ENCODE assay signal across 24 mouse cellular contexts in genomic region chr4:131638105-131638504, GRCm38 (mm10).
DNase-seq lines count a peak whose midpoint lies in the region; ATAC-seq lines count a peak whose summit lies in the region.
"Had no signal": no experiment of that assay in that cellular context is flagged by ENCODE, and none has a peak within 500 bp of the region (broad histone marks: within the 10 kb centered on the region; RNA-seq: fewer than 3 reads in every experiment).

No protein-coding gene starts in this region.

- no peak overlapping the region for H3K9ac ChIP-seq in intestine, embryonic 14.5 days (ENCODE audit: low read length)
- H3K9ac ChIP-seq: embryonic facial prominence, embryonic 13.5 days; forebrain, embryonic 12.5 days; forebrain, postnatal 0 days; hindbrain, embryonic 12.5 days had no signal

- H3K9me3 ChIP-seq in intestine, embryonic 14.5 days (ENCODE audit: control insufficient read depth, low read length) = no peaks in the 10 kb centered on the region
- H3K9me3 ChIP-seq: embryonic facial prominence, embryonic 13.5 days; forebrain, embryonic 12.5 days; G1E; heart, embryonic 10.5 days; hindbrain, embryonic 12.5 days had no signal

- peak; percentile 71 for ATAC-seq in intestine, embryonic 14.5 days (replicated peaks; ENCODE audit: low FRiP score, low TSS enrichment, low read depth)
- ATAC-seq: CD4-positive, CD25-positive, alpha-beta regulatory T cell, adult 4 months; forebrain, postnatal 0 days had no signal

- no peak overlapping the region for H3K27ac ChIP-seq in intestine, embryonic 14.5 days (ENCODE audit: low read depth)
- H3K27ac ChIP-seq: embryonic facial prominence, embryonic 13.5 days; forebrain, embryonic 12.5 days; heart, embryonic 10.5 days; hindbrain, embryonic 12.5 days had no signal

- no peak overlapping the region for H3K4me2 ChIP-seq in intestine, embryonic 14.5 days (ENCODE audit: low read length)
- H3K4me2 ChIP-seq: embryonic facial prominence, embryonic 13.5 days; forebrain, embryonic 12.5 days; hindbrain, embryonic 12.5 days had no signal

- H3K4me1 ChIP-seq in intestine, embryonic 14.5 days (replicated peaks; ENCODE audit: control insufficient read depth, insufficient read depth, low read length) = no peaks in the 10 kb centered on the region
- H3K4me1 ChIP-seq: embryonic facial prominence, embryonic 13.5 days; heart, embryonic 10.5 days; hindbrain, embryonic 12.5 days had no signal

- no peak overlapping the region for H3K4me3 ChIP-seq in intestine, embryonic 14.5 days (ENCODE audit: low read depth, low read length)
- H3K4me3 ChIP-seq: embryonic facial prominence, embryonic 13.5 days; forebrain, embryonic 12.5 days; heart, embryonic 10.5 days; hindbrain, embryonic 12.5 days had no signal

- peak; percentile 56 for DNase-seq in kidney, adult 11 months
- no peak for DNase-seq in kidney, postnatal 4 days
- no peak for DNase-seq in intestine, embryonic 14.5 days (ENCODE audit: low spot score)
- DNase-seq in kidney, adult 8-10 months = peak; percentile 49 to 51
- peak; percentile 14 for DNase-seq in kidney, postnatal 10 days
- no peak for DNase-seq in testis, postnatal 14 days (ENCODE audit: low spot score)
- DNase-seq in gastrocnemius, postnatal 14 days = no peak
- DNase-seq in right cerebral cortex, postnatal 10 days (ENCODE audit: low spot score in 2 of 2) = no peak
- DNase-seq: adrenal gland, postnatal 10 days; B cell, adult 2 months; cerebellum, adult 11 months; cerebellum, adult 8-10 months; cerebellum, postnatal 14 days; forebrain, postnatal 0 days; gastrocnemius, postnatal 36 days; heart, adult 18-20 months; heart, postnatal 10 days; heart, postnatal 4 days had no signal

- H3K27me3 ChIP-seq in intestine, embryonic 14.5 days (replicated peaks; ENCODE audit: control insufficient read depth, insufficient read depth, low read length) = no peaks in the 10 kb centered on the region
- H3K27me3 ChIP-seq: embryonic facial prominence, embryonic 13.5 days; forebrain, embryonic 12.5 days; hindbrain, embryonic 12.5 days had no signal

- intact Hi-C loops in gastrocnemius, postnatal 14 days (cut with DNase I; ENCODE audit: low total_unique reads) = no loop called here

- H3K36me3 ChIP-seq in intestine, embryonic 14.5 days (ENCODE audit: control insufficient read depth, insufficient read depth, low read length) = no peaks in the 10 kb centered on the region
- H3K36me3 ChIP-seq: embryonic facial prominence, embryonic 13.5 days; forebrain, embryonic 12.5 days; G1E; heart, embryonic 10.5 days; hindbrain, embryonic 12.5 days had no signal

- WGBS in intestine, embryonic 14.5 days = 69% methylated on average over 5 of the region's 5 CpGs

Comparison
In these comparisons a context has a peak if more than half of its experiments do, and no peak if none do; other contexts are left out.
1. DNase-seq: peak in kidney, adult 11 months (single experiment), kidney, adult 8-10 months (2 of 2) and kidney, postnatal 10 days (single experiment); none in kidney, postnatal 4 days (0 of 2), intestine, embryonic 14.5 days (single experiment), testis, postnatal 14 days (single experiment), gastrocnemius, postnatal 14 days (single experiment) and right cerebral cortex, postnatal 10 days (0 of 2).